Mouse (Mus musculus) telencephalon, adult 2 months (tissue): ENCODE measurements at regions not wholly inside any gene's neighbourhood (a gene's known extent, or its start where the extent isn't known, plus 50 kb on each side); places are given as distances from the start of the nearest gene placed in this dataset.
A peak's percentile ranks its signal among the peaks of the same experiment; 100 is the strongest.

Experiments
- DNase-seq: peaks from one replicate; pipeline ENCODE4 v3.0.0-alpha.2; 2011; ENCODE audit warnings: low read depth, low spot score

DNA sequence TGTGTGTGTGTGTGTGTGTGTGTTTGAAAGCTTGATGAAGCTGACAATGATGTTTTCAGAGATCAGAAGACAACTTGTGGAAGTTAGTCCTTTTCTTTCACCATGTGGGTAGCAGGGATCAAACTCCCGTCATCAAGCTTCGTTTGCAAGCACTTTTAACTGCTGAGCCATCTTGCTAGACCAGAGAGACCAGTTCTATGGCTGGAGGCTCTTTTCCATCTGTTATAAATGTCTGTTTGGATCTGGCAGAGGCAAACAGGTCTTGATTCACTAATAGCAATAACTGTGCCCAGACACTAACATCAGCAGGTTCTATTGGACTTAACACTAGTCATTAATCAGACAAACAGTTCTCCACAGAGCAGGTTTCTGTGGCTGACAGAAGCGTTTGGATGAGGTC lies 150.1 kb upstream of the Stmnd1 start:
- DNase-seq, result no peak

DNA sequence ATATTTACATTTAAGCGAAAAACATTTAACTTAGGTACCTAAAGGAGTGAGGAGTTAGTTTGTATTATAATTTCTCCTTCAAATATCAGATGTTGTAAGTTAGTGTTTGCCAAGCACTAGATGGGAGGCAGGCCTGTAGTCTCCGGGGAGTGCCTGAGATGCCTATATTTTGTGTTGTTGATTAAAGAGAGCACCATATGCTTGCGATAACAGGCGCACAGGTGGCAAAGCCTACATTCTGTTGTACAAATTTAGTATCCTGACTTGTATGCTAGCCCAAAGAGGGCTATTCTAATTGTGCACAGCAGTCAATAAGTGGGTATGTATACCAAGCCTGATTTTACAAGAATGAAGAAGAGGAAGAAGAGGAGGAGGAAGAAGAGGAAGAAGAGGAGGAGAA lies 151.8 kb upstream of the Atxn1 start:
- DNase-seq, result peak; percentile 48

DNA sequence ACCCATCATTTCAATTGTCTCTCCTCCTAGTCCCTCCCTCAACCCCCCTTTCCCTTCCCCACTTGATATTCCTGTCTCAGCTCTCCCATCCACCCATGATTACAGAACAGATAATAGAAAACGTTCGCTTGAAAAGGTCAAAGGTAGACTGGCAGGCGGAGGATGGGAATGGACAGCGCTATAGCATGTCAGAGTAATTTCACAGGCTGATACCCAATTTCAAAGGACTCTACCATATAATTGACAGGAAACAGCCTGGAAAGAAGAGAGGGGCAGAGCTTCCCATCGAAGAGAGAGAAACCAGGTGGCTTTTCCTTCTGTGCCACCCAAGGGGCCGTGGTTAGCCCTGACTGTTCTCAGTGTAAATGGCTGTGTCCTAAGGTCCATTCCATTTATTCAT lies 140.2 kb upstream of the Atxn1 start:
- no peak for DNase-seq

DNA sequence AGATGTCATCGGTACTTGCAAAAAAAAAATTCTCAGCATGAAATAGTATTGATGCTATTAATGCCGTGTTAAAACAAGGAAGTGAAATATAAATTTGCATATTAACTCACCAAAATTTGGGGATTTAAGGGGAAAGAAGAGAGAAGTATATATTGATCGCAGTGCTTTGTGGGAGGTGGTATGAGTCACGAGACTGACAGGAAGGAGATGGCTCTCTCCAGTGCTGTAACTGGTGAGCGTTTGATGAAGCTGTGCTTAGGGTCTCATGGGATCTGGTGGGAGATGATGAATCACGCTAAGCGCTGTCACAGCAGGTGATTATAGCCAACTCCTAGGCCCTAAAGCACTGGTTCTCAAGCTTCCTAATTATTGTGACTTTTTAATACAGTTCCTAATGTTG lies 133.8 kb upstream of the Atxn1 start:
- no peak for DNase-seq

DNA sequence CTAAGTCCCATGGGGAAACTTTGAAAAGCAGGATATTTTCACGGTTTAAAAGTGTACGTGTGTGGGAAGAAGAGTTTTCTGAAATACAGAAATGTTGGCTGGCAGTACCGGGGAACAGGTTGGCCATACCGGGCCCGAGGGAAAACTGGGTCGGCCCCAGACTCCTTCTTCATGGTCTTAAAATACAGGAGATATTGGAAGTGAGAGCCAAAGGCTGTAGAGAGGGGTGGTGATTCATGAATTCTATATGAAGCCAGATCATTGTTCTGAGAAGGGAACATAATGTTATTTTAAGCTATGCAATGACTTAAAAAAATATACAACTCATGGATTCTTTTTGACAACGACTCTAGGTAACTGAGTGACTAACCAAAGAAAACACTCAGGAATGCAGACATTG lies 133.3 kb upstream of the Atxn1 start:
- peak; percentile 54 for DNase-seq

DNA sequence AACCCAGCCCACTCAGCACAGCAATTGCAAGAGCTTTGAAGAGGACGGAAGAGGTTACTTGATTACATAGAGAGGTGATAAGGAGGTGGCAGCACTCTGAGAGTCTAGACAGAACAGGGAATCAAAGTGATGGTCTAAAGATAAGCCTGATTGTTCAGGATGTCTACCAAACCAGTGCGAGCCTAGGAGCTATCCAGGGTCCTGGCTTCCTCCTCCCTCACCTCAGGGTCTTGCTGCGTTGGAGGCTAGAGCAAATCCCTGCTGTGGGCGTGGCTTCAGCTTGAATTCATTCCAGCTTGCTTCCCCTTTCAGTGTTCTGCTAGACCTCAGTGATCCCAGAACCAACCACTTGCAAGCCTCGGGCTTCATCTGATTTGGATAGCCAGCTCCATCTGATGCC lies 132.2 kb upstream of the Atxn1 start:
- DNase-seq, result no peak

DNA sequence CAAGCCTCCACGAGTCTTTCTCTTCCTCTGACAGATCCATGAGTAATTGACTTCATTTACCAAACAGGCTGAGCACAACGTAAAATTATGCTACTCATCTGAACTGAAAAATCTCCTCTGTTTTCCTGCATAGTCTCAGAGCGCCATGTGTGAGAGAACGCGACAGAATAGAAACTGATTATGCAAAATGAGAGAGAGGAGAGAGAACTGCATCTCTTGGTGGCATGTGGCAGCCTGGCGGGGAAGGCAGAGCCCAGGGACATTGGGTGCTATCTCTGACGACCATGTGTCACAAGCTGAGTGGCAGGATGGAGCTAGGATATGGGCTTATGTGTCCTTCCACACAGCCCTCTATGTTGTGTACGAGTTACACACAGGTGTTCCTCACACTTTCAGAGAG lies 131.6 kb upstream of the Atxn1 start:
- peak; percentile 75 for DNase-seq

DNA sequence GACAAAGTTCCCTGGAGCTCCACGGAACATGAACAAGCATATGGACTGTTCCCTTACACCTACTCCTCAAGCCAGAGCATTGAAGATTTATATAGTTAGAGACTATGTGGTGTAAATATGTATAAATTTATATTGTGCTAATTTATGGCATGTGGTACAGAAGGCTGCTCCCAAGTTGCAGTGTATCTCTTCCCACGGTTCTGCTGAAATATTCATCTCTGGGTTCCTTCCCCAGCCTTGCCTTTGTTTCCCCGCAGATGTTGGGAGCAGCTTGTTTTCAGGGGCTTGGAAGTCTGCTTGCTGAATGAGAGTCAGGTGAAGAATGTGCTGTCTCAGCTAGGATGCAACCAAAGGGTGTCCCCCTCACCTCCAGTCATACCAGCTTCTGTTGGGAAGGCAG lies 128.0 kb upstream of the Atxn1 start:
- DNase-seq, result peak; percentile 49

DNA sequence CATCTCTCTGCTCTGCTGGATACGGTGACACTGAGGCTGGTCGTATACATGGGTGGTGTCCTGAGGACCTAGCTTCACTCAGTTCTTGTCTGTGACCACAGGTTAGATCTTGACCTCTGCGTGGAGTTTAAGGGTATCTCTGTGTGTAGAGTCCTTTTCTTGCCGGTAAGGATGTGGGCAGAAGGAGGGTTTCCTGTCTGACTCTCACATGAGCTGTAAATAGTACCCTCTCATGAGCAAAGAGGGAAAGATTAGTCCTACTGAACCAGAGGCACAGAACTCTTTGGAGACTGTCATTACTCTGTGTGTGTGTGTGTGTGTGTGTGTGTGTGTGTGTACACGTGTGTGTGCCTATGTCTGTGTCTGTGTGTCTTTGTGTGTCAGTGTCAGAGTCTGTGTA lies 126.3 kb upstream of the Atxn1 start:
- DNase-seq, result no peak

DNA sequence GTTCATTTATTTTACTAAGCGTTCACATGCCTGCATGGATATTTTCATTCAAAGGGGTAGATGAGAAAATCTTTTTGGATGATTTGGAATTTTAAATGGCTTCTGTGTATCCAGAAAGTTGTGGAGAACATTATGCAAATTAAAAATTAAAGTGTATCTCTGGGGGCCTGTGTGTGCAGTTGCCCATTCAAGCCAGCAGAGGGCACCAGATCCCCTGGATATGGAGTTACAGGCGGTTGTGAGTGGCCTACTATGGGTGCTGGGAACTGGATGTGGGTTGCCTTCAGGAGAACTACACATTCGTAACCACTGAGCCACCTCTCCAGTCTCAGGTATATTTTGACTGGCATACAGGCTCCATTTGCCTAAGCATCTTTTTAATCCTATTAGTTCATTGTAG lies 123.4 kb upstream of the Atxn1 start:
- DNase-seq, result no peak

DNA sequence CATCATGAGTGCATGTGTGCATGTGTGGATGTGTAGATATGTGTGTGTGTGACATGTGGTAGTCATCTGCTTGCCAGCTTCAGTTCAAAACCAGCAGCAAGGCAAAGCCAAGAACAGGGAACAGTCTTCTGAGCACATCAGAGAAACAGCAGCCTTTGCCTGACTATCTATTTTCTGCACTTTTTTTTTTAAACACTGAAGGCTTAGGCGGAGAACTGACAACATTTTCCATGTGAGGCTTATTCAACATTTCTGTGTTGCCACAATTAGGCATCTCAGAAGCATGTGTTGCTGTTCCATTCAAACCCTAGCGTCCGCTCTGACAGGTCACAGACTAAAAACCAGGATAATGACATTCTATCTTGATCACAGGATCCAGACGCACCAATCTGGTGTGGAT lies 122.9 kb upstream of the Atxn1 start:
- DNase-seq, result peak; percentile 67

DNA sequence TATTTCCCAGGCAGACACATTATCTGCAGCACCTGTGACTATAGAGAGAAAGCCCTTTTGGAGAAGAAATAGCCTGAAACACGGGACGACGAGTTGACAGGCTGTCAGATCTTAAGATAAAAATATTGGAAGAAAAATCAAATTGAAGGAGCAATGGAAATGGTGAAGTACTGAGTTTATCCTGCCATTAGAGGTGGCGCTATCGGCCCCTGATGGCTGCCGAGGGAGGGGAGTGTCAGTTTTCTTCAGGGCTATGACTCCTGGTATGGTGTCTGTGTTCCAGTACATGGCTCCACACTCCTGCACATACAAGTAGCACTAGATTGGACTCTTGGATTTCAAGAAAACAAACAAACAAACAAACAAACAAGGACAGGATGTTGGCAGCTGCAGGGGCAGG lies 112.1 kb upstream of the Atxn1 start:
- no peak for DNase-seq

DNA sequence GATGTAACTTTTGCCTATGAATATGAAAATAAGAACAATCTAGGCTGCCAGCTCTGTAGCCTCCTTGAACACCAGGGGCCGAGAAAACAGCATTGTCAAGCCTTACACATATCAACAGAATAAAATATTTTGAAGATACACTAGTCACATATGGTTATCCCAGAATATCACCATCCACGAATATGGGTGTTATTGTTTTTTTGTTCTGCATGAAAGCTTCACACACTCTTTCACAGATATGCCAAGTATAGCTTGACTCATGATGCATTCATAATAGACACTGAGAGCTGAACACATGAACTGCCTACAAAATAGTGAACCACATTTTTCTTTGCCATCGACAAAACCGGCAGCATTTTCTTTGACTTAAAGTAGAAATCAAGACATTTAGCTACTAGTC lies 106.9 kb upstream of the Atxn1 start:
- DNase-seq, result peak; percentile 54

DNA sequence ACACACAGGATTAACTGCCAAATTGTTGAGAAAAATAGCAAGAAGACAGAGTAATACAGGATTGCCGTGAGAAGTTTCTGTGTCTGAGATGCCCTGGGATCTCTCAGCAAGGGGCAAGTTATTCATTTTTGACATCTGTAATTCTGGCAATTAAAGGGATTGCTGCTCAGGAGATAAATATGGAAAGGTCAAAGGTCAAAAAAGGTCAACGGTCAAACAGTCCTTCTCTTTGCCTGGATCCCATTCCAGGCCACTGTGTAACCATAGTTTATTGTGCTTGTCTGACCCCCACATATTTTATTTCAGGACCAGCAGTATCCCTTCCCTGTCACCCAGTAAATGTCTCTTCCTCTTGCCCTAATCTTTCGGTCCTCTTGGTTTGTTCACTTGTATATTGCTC lies 104.8 kb upstream of the Atxn1 start:
- DNase-seq, result no peak

DNA sequence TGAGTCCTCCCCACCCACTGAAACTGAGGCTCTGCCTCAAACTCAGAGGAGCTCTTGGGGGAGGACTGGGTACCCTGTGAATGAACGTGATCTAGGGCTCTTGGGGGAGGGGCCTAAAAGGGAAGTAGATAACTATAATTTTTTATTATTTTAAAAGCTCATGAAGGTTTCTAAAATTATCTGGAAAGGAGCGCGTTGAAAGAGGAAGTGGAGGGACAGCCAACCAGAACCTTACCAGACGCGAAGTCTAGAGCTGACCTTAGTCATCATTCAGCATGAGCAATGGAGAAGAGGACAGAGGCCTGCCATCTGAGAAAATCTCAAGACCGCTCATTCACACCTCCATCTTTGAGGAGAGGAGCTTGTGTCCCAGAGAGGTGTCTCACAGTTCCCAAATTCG lies 98.0 kb upstream of the Atxn1 start:
- no peak for DNase-seq

DNA sequence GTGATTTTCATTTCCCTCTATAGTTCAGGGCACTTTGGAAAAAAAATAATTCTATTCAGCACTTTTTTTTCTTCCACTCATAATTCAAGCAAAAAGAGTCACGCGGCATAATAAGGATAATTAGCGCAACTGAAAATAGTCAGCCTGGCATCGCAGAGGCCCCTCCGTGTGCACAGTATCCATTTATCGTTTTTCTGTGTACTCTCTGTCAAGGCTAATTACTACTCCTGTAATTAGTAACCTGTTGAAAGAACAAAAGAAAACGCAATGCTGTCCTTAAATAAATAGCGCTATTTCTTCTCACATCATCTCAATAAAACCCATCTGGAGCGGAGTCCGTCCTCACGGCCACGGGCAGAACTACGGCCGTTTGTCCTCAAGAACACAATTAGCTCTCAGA lies 95.1 kb upstream of the Atxn1 start:
- DNase-seq, result no peak

DNA sequence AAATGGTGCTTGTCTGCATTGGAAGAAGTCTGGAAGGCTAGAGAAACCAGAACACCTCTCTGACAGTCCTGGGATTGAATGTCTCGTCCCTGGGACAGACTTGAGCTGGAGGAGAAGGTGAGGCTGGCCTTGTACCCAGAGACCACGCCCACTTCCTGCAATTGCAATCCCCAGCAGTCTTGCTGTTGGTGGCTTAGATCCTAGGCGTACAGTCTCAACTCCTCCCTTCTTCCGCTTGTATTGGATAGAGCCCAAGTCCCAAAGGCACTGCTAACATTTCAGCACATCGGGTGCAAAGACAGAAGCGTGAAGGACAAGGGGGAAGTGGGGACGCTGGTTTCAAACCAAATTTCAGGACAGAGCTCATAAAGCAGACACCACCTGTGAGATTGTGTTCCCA lies 94.1 kb upstream of the Atxn1 start:
- no peak for DNase-seq

DNA sequence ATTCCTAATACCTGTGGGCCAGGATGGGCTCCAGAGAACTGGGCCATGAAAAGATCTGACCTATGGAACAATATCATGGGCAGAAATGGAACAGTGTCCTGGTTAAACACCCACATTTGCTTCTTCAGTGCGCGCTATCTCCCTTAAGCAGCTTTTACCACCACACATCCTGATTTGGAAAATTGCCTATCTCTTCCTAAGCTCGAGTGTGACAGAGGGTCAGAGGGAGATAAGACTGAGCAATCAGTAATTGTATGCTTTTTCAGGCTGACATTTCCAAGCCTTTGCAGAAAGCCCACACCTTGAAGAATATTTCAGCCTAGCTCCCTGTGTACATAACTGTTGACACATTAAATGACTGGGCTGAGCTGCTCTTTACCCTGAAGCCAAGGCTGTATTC lies 93.5 kb upstream of the Atxn1 start:
- DNase-seq, result no peak

DNA sequence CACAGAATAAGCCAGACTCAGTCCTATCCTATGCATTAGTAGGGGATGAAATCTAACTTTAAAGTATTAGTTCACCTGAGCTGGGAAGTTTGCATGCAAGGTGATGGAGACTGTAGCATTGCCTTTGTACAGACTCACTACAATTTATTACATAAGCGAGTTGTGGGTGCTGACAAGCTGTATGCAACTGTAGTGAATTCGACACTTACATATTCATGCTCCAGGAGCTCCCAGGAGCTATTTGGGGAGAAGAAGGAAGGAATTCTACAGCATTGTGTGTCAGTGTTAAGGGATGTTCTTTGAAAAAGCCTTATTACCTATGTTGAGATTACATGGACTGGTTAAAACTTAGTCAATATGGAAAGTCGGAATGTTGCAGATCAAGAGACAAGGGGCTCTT lies 90.6 kb upstream of the Atxn1 start:
- no peak for DNase-seq

DNA sequence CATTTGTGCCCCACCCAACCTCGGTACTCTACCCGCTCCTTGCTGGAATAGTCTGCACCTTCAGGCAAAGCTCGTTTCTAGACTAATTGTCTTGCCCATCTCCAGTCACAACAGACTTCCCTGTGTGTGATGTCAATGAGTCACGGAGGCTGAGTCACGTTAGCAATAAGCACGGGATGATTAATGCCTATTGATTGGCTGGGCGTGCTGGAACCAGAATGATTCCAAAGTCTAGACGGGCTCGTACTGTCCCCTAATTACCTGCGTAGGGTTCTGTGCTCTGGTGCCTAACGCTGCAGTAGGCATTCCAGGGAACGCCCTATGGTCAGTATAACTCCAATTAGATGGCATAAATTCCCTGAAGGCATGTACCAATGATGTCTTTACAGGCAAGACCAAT lies 78.8 kb upstream of the Atxn1 start:
- DNase-seq, result no peak

DNA sequence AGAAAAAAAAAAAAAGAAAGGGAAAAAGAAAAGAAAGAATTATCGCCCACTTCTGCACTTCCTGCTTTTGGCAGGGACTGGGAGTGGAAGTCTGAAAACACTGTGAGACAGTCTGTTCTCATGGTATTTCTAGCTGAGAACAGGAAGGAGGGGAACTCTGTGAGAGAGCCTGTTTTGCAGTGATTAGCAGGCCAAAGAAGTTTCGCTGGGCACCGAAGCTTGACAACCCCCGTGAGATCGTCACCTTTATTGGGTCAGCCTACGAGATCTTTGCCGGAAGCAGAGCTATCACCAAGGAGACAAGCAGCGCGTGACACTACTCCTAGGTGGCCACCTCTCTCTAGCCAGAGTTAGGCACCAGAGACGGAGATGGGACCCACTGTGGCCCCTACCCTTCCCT lies 78.2 kb upstream of the Atxn1 start:
- no peak for DNase-seq

DNA sequence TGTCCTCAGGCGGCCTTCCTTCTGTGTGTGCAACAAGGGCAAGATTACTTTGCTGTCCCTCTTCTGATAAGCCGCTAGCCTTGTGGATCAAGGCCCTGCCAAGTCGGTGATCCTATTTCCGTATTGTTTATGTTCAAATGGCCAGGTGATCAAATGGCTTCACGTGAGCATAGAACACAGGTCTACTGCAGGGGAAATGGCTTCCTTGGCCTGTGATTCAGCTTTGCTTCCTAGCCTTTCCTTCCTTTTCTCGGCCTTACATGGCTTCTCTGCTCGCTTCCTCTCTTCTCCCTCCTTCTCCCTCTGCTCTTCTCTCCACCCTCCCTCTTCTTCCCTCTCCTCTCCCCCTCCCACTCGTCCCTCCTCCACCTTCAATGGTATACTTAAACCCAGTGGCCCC lies 77.4 kb upstream of the Atxn1 start:
- no peak for DNase-seq

DNA sequence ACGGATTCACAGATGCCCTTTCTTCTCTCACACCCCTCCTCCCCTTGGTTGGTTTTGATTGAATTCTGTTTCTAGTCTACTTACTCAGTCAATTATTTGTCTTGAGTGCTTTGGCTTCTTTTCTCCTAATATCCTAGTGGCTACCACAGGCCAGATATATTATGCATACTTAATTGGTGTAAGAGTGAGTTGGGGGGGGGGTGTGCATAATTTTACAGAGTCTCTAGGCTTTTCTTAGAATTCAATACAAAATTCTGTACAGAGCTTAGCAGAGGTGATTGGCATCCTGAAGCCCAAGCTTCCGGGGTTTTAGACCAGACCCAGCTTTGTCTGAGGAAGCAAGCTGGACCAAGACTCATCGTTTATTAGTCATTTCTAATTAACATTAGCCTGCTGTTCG lies 76.7 kb upstream of the Atxn1 start:
- DNase-seq, result no peak

DNA sequence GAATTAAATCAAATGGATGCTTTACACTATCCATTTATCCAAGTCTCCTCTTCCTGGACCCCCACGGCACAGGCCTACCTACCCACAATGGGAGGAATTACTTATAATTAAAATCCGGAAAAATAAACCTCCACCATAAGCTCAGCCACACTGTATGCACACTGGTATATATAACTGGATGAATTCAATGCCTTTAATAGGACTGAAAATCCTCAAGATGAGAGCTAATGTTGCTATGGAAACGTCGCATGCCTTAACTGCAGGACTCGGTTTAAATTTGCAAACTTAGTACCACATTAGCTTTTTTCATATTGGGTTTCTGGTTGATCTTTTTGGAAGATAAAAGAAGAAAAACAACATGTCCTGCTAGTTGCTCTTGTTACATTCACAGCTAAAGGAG lies 75.3 kb upstream of the Atxn1 start:
- DNase-seq, result no peak
